20 mouse cellular contexts compared by ENCODE assay signal in the genomic region with DNA sequence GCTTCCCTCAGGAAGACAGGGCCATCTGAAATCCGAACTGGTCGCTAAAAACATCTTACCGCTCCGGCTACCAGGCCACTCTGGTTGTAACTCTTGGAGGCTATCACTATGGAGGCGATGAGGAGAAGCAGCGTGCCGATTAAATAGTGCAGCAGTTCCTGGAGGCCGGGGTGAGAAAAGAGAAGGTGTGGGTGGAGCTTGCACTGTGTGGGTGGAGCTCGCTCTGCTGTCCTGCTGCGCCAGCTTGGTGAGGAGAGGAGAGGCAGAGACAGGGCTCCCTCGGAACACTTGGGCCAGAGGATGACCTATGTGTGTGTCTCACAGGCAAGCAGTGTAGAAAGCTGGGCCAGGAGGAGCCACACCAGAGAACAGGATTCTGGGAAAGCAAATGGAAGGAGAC. TPM values are rescaled to one million over a fixed set of nuclear protein-coding genes. Genes with fewer than 3 reads are reported as not detected.
DNase-seq lines count a peak whose midpoint lies in the region; ATAC-seq and TF ChIP-seq lines count a peak whose summit lies in the region.
"Had no signal": no experiment of that assay in that cellular context is flagged by ENCODE, and none has a peak within 500 bp of the region (broad histone marks: within the 10 kb centered on the region; RNA-seq: fewer than 3 reads in every experiment).

No protein-coding gene starts in this region.

- no peak overlapping the region for H3K4me3 ChIP-seq in limb, embryonic 14.5 days (replicated peaks; ENCODE audit: low read length)
- no peak overlapping the region for H3K4me3 ChIP-seq in limb, embryonic 10.5 days
- no peak overlapping the region; the same call in 1 of the 2 replicates for H3K4me3 ChIP-seq in G1E (ENCODE audit: low read depth, low read length)
- no peak overlapping the region for H3K4me3 ChIP-seq in liver, postnatal 0 days (ENCODE audit: low read depth, low read length)
- H3K4me3 ChIP-seq: embryonic facial prominence, embryonic 15.5 days; forebrain, embryonic 15.5 days; gastrocnemius, adult 2 months; heart, embryonic 13.5 days; hindbrain, embryonic 15.5 days had no signal

- TF ChIP-seq EP300 in liver, postnatal 0 days (IDR thresholded peaks at IDR 0.05; ENCODE audit: low read depth), result no peak

- no peak for DNase-seq in limb, embryonic 14.5 days (ENCODE audit: low spot score)
- no peak for DNase-seq in limb, embryonic 10.5 days (ENCODE audit: low spot score)
- DNase-seq in G1E (ENCODE audit: low spot score), result no peak
- peak; percentile 29 for DNase-seq in brain, adult 2 months (ENCODE audit: low read depth, low spot score)
- DNase-seq in adrenal gland, postnatal 10 days, result no peak
- DNase-seq in liver, postnatal 0 days, result no peak
- DNase-seq: adrenal gland, postnatal 25 days; cerebellum, adult 11 months; cerebellum, adult 8-10 months; cerebellum, postnatal 14 days; embryo, embryonic 11 days; gastrocnemius, adult 2 months; gastrocnemius, postnatal 25 days; heart, postnatal 36 days had no signal

- H3K36me3 ChIP-seq in limb, embryonic 14.5 days (ENCODE audit: control insufficient read depth, insufficient read depth, low read length), result peaks cover 67% of the 10 kb centered on the region
- peaks cover 75% of the 10 kb centered on the region for H3K36me3 ChIP-seq in limb, embryonic 10.5 days
- H3K36me3 ChIP-seq in G1E (replicated peaks), result peaks cover 96% of the 10 kb centered on the region
- peaks cover 42% of the 10 kb centered on the region for H3K36me3 ChIP-seq in liver, postnatal 0 days (replicated peaks; ENCODE audit: insufficient read depth, low read length)
- H3K36me3 ChIP-seq: forebrain, embryonic 15.5 days; hindbrain, embryonic 15.5 days had no signal

- 65% methylated on average over 11 of the region's 11 CpGs for WGBS in limb, embryonic 14.5 days
- WGBS in limb, embryonic 10.5 days, result 71% methylated on average over 11 of the region's 11 CpGs
- WGBS in liver, postnatal 0 days (ENCODE audit: insufficient replicate concordance), result 73% methylated on average over 11 of the region's 11 CpGs

- ATAC-seq in limb, embryonic 14.5 days (ENCODE audit: low FRiP score, low read depth), result no peak
- peak; percentile 59 for ATAC-seq in G1E (ENCODE audit: extremely low read depth, insufficient number of reproducible peaks, low FRiP score, poor library complexity, severe bottlenecking)
- no peak for ATAC-seq in liver, postnatal 0 days
- ATAC-seq: forebrain, embryonic 15.5 days; inflammation-experienced regulatory T-cells, adult 6 months; intestine, postnatal 0 days had no signal

- TF ChIP-seq CTCF in G1E (IDR thresholded peaks at IDR 0.05; ENCODE audit: low read depth, low read length), result no peak
- TF ChIP-seq CTCF in liver, postnatal 0 days (IDR thresholded peaks at IDR 0.05; ENCODE audit: low read depth), result no peak

- peaks cover 2% of the 10 kb centered on the region for H3K4me1 ChIP-seq in limb, embryonic 14.5 days (ENCODE audit: control insufficient read depth, insufficient read depth, low read length)
- H3K4me1 ChIP-seq in limb, embryonic 10.5 days, result peaks cover 4% of the 10 kb centered on the region
- peaks cover 48% of the 10 kb centered on the region for H3K4me1 ChIP-seq in G1E (ENCODE audit: insufficient read depth, low read depth, low read length)
- 0 out of 2 replicates have a peak, but pooled peaks cover 3% of the 10 kb centered on the region for H3K4me1 ChIP-seq in liver, postnatal 0 days (ENCODE audit: insufficient read depth)
- H3K4me1 ChIP-seq: heart, embryonic 13.5 days had no signal

- no peak overlapping the region for H3K4me2 ChIP-seq in limb, embryonic 14.5 days (replicated peaks; ENCODE audit: low read depth, low read length, severe bottlenecking)
- H3K4me2 ChIP-seq in liver, postnatal 0 days (ENCODE audit: low read depth, low read length), result no peak overlapping the region
- H3K4me2 ChIP-seq: embryonic facial prominence, embryonic 15.5 days; forebrain, embryonic 15.5 days; heart, embryonic 13.5 days; hindbrain, embryonic 15.5 days had no signal

- no peaks in the 10 kb centered on the region for H3K27me3 ChIP-seq in limb, embryonic 14.5 days (ENCODE audit: control insufficient read depth, insufficient read depth, low read length)
- no peaks in the 10 kb centered on the region for H3K27me3 ChIP-seq in limb, embryonic 10.5 days (ENCODE audit: low read depth, poor library complexity, severe bottlenecking)
- no peaks in the 10 kb centered on the region for H3K27me3 ChIP-seq in G1E (ENCODE audit: insufficient read depth, low read length)
- H3K27me3 ChIP-seq in liver, postnatal 0 days (ENCODE audit: insufficient read depth, low read length), result no peaks in the 10 kb centered on the region
- H3K27me3 ChIP-seq: embryonic facial prominence, embryonic 15.5 days; forebrain, embryonic 15.5 days; heart, embryonic 13.5 days had no signal

- no peaks in the 10 kb centered on the region for H3K9me3 ChIP-seq in limb, embryonic 14.5 days (ENCODE audit: control insufficient read depth, low read length)
- no peaks in the 10 kb centered on the region for H3K9me3 ChIP-seq in limb, embryonic 10.5 days (replicated peaks)
- no peaks in the 10 kb centered on the region for H3K9me3 ChIP-seq in G1E (replicated peaks)
- H3K9me3 ChIP-seq in liver, postnatal 0 days (ENCODE audit: low read length), result no peaks in the 10 kb centered on the region
- H3K9me3 ChIP-seq: embryonic facial prominence, embryonic 15.5 days; forebrain, embryonic 15.5 days; heart, embryonic 13.5 days; hindbrain, embryonic 15.5 days had no signal

- H3K27ac ChIP-seq in limb, embryonic 14.5 days (replicated peaks; ENCODE audit: low read depth, low read length), result 0 out of 2 replicates have a peak overlapping the region, but pooled peaks have one; percentile 5
- H3K27ac ChIP-seq in limb, embryonic 10.5 days, result no peak overlapping the region
- no peak overlapping the region for H3K27ac ChIP-seq in liver, postnatal 0 days (ENCODE audit: low read depth)
- H3K27ac ChIP-seq: embryonic facial prominence, embryonic 15.5 days; forebrain, embryonic 15.5 days; gastrocnemius, adult 2 months; heart, embryonic 13.5 days; hindbrain, embryonic 15.5 days had no signal

- no peak overlapping the region for H3K9ac ChIP-seq in limb, embryonic 14.5 days (ENCODE audit: low read depth, low read length, severe bottlenecking)
- no peak overlapping the region for H3K9ac ChIP-seq in liver, postnatal 0 days (replicated peaks)
- H3K9ac ChIP-seq: embryonic facial prominence, embryonic 15.5 days; forebrain, embryonic 15.5 days; heart, embryonic 13.5 days; hindbrain, embryonic 15.5 days had no signal

- no peak for TF ChIP-seq POLR2A in limb, embryonic 14.5 days (IDR thresholded peaks at IDR 0.05; ENCODE audit: borderline replicate concordance, extremely low read depth, insufficient read depth, insufficient read length)

RNA-seq across cellular contexts. Expression of a gene that starts 19.8 kb away (rescaled TPM):
- 118 and 165 TPM in 2 replicates for polyA plus RNA-seq in limb, embryonic 14.5 days (2012; rRNA removed)
- polyA plus RNA-seq in limb, embryonic 14.5 days (2014; fragmentation: Nextera tagmentation; extraction: Ambion mirVana), result 126 and 127 TPM in 2 replicates
- 83.6 and 100 TPM in 2 replicates for polyA plus RNA-seq in limb, embryonic 10.5 days (2016; fragmentation: Nextera tagmentation; extraction: Ambion mirVana)
- 68.7 and 76.1 TPM in 2 replicates for total RNA-seq in G1E (2014; fragmentation: Nextera tagmentation)
- total RNA-seq in G1E (2017), result 233 and 329 TPM in 2 replicates
- 196 and 229 TPM in 2 replicates for polyA plus RNA-seq in G1E (2012)
- 10 to 100 TPM; 32.4 to 32.9 TPM for total RNA-seq in adrenal gland, postnatal 10 days (2021)
- 57.7 and 58.2 TPM in 2 replicates for polyA plus RNA-seq in liver, postnatal 0 days (2015; fragmentation: Nextera tagmentation; extraction: Ambion mirVana)

RNA-seq across cellular contexts. Expression of a gene that starts 30.9 kb away (rescaled TPM):
- polyA plus RNA-seq in limb, embryonic 14.5 days (2012; rRNA removed), result 21.9 and 23.4 TPM in 2 replicates
- 40.5 and 41.0 TPM in 2 replicates for polyA plus RNA-seq in limb, embryonic 14.5 days (2014; fragmentation: Nextera tagmentation; extraction: Ambion mirVana)
- polyA plus RNA-seq in limb, embryonic 10.5 days (2016; fragmentation: Nextera tagmentation; extraction: Ambion mirVana), result 28.9 and 29.4 TPM in 2 replicates
- total RNA-seq in G1E (2014; fragmentation: Nextera tagmentation) (20.9 and 23.9 TPM in 2 replicates), G1E (2017) (41.4 and 42.5 TPM in 2 replicates)
- polyA plus RNA-seq in G1E (2012), result 7.5 and 8.7 TPM in 2 replicates
- 10 to 100 TPM; 59.4 to 61.0 TPM for total RNA-seq in adrenal gland, postnatal 10 days (2021)
- 27.7 and 30.1 TPM in 2 replicates for polyA plus RNA-seq in liver, postnatal 0 days (2015; fragmentation: Nextera tagmentation; extraction: Ambion mirVana)
